Mouse (Mus musculus) megakaryocyte-erythroid progenitor cell, adult 5-6 weeks (primary cell): ENCODE results near the gene Slc22a18. TPM values are rescaled to one million over a fixed set of nuclear protein-coding genes. Genes with fewer than 3 reads are reported as not detected.
"Not testable (repeated sequence)": the region's sequence is repeated elsewhere in the genome, so short reads cannot be mapped to it uniquely, and the experiment has no call there.

Source experiments
- ATAC-seq: replicated peaks from 2 replicates; pipeline ENCODE4 v1.8.0; 2016; ENCODE audit warnings: mild to moderate bottlenecking, inconsistent platforms; ENCODE audit not compliant: severe bottlenecking, poor library complexity, low FRiP score, low TSS enrichment
- total RNA-seq, 2 experiments: library from RNA; stranded (forward) in 1 of 2; stranded (reverse) in 1 of 2; fragments of 200-1000, 215-1000 nt in 1 of 2; fragments of >200 nt in 1 of 2; fragmentation: Nextera tagmentation in 1 of 2; gene quantifications; 2 replicates each; pipeline ENCODE4 v1.2.3; 2014 to 2017

Slc22a18 gene
- total RNA-seq, 2 experiments from 2014 or later = 2.5 to 3.0 TPM

DNA sequence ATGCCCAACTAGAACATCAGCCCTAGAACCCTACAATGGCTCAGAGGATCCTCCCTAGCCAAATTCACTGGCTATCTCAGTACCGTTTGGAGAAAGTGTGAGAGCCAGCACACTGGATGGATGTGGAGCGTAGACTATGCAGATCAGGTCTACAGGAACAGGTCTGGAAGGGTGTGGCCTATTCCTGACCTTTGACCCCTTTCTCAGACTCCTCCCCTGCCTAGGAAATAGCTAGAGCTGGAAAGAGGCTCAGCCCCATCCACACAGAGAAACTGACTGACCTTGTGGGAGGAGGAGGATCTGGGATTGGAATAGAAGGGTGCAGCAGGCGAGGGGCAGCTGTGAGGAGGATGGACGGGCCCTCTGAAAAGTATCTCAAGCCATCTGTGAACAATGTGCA lies 25.0 kb downstream of the Slc22a18 start:
- no peak for ATAC-seq

DNA sequence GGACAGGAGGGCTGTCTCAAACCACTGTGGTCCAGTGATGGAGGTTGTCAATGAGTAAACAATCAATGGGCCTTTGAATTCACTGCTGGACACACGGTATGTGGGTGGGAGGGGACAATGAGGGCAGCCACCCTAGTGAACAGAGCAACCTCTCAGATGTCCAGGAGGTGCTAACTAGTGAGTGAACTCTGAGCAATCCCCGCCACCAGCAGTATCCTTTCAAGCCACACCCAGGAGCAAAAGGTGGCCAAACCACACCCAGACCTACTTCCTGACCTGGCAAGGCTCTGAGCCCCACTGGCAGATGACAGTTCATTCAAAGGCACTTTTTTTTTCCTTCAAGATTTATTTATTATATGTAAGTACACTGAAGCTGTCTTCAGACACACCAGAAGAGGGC lies 27.4 kb downstream of the Slc22a18 start:
- no peak for ATAC-seq

DNA sequence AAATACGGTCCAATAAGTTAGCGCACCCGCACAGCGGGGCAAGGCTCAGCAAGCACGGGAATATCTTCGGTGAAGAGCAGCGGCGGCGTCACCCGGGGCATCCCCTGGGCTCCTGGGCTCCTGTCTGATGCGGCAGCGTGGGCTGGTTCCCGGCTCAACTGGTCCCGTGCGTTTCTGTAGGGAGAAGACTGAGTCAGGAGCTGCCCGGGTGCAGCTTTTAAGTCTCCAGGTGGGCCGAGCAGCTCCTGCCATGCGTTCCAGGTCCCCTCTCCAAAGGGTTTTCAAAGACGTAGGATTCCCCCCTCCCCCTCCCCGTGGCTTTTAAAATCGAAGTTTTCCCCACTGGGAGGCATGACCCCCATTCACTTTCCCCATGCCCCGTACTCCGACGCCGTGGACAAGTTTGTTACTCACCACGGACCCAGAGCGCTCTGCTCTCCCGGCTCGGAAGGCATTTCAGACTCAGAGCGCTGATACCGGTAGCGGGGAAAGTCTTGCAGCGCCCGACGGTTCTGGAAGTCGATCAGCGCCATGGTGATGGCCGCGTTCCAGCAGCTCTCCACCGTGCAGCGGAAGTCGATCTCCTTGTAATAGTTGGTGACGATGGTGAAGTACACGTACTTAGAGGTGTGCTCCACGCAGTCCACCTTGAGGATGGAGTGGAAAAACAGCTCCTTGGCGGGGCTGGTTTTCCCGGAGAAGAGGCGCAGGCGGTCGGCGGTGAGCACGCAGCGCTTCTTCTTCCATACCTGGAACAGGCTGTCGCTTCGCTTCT lies 28.3 kb downstream of the Slc22a18 start:
- ATAC-seq = peak; percentile 42

DNA sequence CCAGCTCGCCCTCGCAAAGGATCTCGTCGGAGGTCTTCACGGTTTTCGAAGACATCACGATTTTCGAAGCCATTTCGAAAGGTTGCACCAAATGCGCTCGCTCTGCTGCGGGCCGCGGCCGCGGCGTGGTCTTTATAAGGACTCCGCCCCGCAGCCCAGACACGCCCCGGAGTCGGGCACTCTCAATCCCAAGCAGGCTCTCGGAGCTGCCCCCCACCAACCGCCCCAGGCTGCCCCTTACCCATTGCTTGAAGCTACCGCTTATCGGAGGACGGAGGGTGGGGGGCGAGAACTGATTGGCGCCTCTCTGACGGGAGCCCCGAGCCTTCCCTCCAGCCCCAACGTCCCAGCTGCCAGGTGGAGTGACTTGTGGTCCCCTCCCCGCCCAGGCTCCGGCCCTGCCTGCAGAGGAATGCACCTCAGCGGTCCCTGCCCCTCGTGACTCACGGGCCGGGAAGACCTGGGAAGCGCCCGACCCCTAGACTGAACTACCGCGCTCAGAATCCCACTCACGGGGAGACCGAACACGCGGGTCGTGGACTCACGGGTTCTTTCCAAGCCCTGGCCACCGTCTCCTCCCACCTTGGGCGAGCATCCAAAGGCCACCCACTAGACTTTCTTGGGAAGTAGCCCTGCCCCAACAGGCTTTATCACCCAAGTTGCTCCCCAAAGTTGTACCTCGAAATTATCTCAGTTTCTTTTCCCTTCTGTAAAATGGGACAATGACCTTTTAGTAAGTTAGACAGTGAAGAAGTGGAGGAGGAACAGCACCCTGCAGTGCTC lies 29.1 kb downstream of the Slc22a18 start, which contains the start of gene Phlda2:
Gene Phlda2, minus strand, starts transcription at position 733 of the 783 bp plus-strand sequence.
- peak; percentile 39 for ATAC-seq

DNA sequence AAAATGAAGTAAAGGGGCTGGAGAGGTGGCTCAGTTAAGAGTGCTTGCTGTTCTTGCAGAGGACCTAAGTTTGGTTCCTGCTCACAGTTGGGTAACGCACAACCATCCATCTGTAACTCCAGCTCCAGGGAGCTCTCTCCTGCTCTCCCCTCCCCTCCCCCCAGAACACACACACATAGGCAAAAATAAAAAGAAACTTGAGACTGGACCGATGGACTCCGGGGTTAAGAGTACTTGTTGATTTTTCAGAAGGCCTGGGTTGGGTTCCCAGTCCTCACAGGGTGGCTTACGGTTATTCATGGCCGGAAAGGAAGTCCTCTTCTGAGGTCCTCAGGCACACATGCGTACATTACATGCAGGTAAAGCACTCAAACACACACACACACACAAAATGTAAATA lies 30.4 kb downstream of the Slc22a18 start:
- no peak for ATAC-seq

DNA sequence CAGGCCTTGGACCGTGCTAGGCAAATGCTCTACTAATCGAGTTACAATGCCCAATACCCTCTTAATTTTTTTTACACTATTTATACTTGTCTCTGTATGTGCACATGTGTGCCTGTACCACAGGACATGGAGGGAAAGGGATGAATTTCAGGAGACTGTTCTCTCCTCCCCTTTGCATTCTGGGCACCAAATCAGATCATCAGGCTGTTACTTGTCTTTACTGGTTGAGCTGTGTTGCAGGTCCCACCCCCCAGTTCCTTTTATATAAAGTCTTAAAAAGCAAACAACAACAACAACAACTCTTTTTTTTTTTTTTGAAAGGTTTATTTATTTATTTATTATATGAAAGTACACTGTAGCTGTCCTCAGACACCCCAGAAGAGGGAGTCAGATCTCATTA lies 31.9 kb downstream of the Slc22a18 start:
- ATAC-seq = no peak

DNA sequence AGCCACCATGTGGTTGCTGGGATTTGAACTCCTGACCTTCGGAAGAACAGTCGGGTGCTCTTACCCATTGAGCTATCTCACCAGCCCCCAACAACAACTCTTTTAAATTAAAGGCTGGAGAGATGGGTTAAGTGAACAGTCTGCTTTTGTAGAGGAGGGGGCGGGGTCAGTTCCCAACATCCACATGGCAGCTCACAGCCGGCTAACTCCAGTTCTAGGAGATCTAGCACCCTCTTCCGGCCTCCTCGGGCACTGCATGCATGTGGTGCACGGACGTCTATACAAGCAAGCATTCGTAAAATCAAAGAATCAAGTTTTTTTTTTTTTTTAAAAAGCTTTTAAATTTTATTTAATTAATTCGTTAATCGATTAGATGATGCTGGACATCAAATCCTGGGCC lies 32.3 kb downstream of the Slc22a18 start:
- ATAC-seq = peak; percentile 56

DNA sequence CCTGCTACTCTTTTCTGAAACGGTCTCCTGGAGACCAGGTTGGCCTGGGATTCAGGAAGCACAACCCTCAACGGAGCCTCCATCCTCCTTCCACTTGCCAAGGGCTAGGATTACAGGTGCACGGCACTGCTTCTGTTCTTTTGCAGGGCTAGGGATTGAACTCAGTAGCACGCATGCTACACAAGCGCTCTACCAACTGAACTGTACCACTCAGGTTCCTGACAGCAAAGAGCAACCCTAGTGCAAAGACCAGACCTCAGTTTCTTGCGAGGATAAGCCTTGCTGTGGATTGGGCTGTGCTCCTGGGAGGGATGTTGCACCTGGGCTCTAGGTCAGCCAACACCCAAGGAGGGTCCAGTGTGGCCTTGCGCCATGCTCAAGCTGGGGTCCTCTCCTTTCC lies 32.7 kb downstream of the Slc22a18 start:
- ATAC-seq = no peak

DNA sequence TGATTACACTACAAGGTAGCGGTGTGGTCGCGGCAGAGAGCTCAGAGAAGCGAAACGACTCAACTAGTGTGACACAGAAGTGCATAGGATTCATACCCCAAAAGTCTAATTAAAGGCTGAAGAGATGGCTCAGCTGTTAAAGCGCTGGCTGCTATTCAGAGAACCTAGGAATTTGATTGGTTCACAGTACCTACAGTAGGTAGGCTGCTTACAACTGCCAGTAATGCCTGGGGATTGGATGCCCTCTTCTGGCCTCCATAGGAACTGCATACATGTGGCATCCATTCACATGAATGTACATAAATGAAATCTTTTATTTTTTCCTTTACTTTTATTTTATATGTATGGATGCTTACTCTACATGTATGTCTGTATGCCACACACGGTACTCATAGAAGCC lies 33.1 kb downstream of the Slc22a18 start:
- peak; percentile 52 for ATAC-seq

DNA sequence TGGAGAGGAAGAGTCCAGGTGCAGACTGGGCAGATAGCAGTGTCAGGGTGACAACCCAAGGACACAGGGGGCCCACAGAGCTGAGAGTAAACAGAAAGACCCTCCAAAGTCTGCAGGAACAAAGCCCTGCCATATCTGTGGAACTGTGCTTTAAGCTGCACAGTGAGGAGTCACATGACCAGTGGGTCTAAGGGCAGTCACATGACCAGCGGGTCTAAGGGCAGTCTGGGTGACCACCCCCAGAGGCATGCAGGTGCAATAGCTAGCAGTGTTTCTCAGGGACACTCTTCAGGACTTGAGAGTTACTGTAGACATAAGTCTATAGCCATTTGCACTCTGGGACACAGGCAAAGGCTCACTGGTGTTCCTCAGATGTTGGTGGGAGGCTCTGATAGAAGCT lies 36.0 kb downstream of the Slc22a18 start:
- no peak for ATAC-seq

DNA sequence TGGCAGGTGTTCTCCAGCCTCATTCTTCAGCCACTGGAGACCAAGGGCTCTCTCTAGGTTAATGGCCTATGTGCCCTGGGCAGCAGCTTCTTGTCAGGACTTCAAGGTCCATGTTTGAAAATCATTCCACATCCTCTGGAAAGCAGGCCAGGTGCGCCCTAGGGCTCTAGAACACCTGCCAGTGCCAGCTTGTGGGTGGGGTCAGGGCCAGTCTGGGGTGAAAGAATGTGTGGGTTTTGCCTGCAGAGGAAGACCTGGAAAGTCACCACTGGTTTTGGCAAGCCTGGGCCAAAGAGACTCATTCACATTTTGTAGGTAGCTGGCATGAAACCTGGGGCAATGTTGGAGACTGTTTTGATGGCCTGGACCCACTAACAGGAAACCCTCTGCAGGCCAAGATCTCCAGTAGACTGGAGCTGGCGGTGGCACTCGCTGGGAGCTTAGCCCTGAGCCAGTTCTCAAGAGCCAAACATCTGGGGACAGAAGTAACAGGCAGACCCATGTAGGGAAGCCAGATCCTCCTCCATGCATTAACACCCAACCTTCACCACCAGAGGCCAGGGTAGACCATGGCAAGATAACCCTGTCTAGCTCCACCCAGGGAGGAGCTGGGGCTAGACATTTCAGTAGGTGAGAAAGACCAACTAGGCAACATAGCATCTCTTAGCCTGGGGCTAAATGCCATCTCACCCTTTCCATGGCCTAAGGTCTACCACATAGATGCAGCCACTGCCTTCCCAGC lies 37.2 kb downstream of the Slc22a18 start:
- ATAC-seq = peak; percentile 53

DNA sequence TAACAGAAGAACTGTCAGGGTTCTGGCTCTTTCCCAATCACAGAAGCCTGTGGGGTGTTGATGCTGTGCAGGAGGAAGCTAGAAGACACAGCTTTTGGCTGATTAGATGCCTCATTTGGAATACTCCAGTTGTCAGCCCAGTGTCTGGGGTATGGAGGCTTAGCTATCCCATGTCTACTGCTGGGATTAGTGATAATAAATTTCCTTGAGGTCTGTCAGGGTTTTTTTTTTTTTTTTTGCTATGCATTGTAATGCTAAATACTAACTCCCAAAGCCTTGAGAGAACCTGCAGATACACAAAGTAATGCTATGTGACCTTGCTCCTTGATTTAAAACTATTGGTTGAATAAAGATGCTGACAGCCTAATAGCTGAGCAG lies 37.8 kb downstream of the Slc22a18 start:
- ATAC-seq = no peak; the same call in 1 of the 2 replicates

DNA sequence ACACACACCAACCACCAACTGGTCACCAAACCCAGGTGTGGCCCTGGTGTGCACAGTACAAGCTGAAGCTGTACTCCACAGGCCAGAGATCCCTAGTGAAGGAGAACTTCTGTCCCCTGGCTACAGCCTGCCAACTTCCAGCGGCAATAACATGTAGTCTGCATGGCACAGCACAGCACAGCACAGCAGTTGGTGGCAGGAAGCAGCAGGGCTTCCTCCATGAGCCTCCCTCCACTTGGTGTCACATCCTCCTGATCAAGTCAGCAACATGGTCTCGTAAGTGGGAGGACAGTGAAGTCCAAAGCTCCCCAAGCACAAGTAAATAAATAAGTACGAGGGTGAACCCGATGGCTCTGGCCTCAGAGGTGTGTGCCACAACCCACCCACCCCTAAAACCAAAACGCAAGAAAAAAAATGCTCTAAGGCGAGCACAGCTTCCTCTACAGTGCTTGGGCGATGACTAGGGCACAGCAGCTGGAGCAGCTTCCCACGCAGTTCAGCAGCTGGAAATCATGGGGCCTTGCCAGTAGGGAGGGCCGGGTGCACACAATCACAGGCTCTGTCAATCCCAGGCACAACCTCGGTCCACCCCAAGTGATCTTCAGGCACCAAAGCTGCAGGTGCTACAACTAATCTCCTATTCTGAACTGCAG lies 40.4 kb downstream of the Slc22a18 start:
- no peak for ATAC-seq

DNA sequence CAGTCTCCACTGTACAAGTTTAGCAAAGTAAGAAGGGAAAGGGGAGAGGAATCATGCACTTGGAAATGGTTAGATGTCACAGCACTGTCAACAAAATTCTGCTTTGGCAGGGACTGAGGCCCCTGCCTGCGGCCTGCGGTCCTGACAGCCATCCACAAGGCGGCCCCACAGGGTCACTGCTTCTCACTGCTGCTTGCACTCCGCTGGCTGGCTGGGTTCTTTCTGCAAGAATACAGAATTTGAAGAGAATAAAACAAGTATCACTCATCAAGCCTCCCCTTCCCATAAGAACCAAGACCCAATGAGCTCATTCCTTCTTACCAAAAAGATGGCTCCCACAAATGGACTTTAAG lies 40.9 kb downstream of the Slc22a18 start:
- no peak for ATAC-seq

DNA sequence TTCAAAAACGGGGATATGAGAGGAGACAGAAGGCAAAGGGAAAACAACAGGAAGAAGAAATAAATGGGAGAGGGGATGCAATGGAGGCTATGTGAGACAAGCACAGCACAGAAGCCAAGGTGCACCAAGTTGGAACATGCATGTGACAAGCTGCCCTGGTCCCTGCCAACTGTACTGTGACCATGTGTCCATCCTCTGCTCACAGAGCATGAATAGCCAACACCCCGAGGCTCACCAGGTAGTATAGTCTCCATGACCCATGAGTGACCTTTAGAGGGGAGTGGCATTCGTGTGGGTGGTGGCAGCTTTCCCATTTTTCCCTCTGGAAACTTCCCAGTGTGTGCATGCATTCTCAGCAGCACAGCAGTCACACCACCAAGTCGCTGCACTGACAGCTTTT lies 45.8 kb downstream of the Slc22a18 start:
- ATAC-seq = no peak

DNA sequence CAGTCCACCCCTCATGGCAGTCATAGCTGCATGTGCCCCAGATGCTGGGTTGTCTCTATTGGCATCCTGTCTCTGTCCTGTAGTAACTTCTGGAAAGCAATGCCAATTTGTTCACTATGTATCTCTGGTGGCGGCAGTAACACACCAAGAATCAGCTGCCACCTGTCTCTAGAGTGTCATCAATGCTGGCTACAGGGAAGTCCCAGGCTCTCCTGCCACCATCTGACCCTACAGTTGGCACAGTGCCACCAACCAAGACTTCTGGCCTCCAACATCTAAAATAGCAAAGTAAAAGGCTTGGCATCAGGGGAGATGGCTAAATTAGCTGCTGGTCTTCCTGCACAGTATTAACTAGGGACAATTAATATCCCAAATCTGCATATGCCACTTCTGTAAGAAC lies 58.9 kb downstream of the Slc22a18 start:
- no peak for ATAC-seq

DNA sequence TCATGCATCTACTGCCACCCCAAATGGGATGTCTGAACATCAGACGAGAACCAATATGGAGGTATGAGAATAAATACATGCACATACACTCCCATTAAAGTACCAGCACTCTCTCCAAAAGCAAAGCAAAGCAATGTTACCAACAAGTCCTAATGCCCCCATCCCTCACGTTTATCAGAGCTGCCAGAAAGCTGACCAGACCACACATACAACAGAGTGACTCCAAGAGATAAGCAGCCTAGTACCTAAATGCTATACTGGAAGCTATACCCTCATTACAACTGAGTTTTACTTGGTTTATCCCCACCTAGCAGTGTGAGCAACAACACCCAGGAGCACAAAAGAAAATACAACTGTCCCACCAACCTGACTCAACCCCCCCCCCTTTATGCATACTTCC lies 59.7 kb downstream of the Slc22a18 start:
- ATAC-seq = peak; percentile 93

DNA sequence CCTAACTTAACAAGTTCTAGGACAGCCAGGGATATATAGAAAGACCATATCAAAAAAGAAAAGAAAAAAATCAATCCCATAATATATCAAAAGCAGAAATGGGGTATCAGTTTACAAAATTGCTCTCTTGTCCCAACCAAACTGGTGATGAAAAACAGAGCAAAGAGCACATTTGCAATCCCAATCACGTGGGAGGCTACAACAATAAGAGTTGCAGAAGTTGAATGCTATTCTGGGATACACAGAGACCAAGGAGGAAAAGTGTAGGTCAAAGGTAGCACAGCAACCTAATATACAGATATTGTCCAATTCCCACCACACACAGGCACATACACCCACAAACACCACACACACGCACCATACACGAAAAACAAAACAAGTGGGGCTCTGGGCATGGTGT lies 62.7 kb downstream of the Slc22a18 start:
- no peak for ATAC-seq

DNA sequence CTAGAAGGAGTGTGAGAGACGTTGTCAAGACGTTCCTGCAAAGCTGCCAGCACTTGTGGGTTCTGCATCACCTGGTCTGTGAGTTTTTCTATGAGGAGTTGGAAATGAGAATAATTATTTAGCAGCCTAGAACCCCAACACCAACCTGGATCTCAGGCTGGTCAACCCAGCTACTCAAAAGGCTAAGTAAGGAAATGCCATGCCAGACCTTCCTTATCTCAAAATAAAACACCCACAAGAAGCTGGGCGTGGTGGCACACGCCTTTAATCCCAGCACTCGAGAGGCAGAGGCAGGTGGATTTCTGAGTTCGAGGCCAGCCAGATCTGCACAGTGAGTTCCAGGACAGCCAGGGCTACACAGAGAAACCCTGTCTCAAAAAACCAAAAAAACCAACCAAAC lies 64.7 kb downstream of the Slc22a18 start:
- ATAC-seq = not testable (repeated sequence)

DNA sequence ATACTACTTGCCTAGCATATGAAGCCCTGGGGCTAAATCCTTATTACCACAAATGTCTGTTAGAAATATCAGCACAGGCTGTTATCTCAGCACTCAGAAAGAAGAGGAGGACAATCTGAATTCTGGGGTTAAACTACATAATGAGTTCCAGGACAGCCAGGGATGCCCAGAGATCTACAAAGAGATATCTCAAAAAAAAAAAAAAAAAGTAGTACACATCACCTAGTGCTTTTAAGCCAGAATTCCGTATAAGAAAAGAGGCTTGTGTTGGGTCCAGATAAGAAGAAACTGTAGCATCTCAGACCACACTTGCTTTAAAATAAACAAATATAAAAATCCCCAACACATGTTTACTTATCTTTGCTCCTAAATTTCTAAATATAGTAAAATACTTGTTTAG lies 65.1 kb downstream of the Slc22a18 start:
- ATAC-seq = peak; percentile 46
